In genomic region chr10:97219474-97219873, GRCm38 (mm10) we compare ENCODE assay signal across 9 mouse cellular contexts.
DNase-seq lines count a peak whose midpoint lies in the region; ATAC-seq and TF ChIP-seq lines count a peak whose summit lies in the region.
"Had no signal": no experiment of that assay in that cellular context is flagged by ENCODE, and none has a peak within 500 bp of the region (broad histone marks: within the 10 kb centered on the region; RNA-seq: fewer than 3 reads in every experiment).

No protein-coding gene starts in this region.

- no peak overlapping the region for H3K4me2 ChIP-seq in forebrain, embryonic 16.5 days (ENCODE audit: low read length)
- H3K4me2 ChIP-seq in forebrain, postnatal 0 days (ENCODE audit: low read depth) = no peak overlapping the region
- H3K4me2 ChIP-seq in liver, embryonic 12.5 days = no peak overlapping the region
- no peak overlapping the region for H3K4me2 ChIP-seq in lung, embryonic 15.5 days
- no peak overlapping the region for H3K4me2 ChIP-seq in stomach, postnatal 0 days (replicated peaks; ENCODE audit: low read depth)
- H3K4me2 ChIP-seq: liver, embryonic 15.5 days had no signal

- no peak for DNase-seq in forebrain, postnatal 0 days
- DNase-seq in liver, adult 2 months (ENCODE audit: extremely low read depth, low read depth, low spot score) = peak; percentile 61
- DNase-seq in cerebellum, adult 9-10 months = peak; percentile 77
- DNase-seq in stomach, postnatal 0 days (ENCODE audit: low spot score) = no peak
- no peak for DNase-seq in B cell, adult 2 months

- H3K9ac ChIP-seq in forebrain, embryonic 16.5 days (replicated peaks; ENCODE audit: low read depth, low read length) = no peak overlapping the region
- H3K9ac ChIP-seq in forebrain, postnatal 0 days = no peak overlapping the region
- no peak overlapping the region for H3K9ac ChIP-seq in liver, adult 2 months (ENCODE audit: low read depth, low read length)
- H3K9ac ChIP-seq in liver, embryonic 12.5 days = no peak overlapping the region
- H3K9ac ChIP-seq in lung, embryonic 15.5 days = no peak overlapping the region
- H3K9ac ChIP-seq in stomach, postnatal 0 days (ENCODE audit: low read length) = no peak overlapping the region
- H3K9ac ChIP-seq: liver, embryonic 15.5 days had no signal

- no peak for TF ChIP-seq EP300 in stomach, postnatal 0 days (optimal IDR thresholded peaks at IDR 0.05)

- H3K79me2 ChIP-seq in liver, adult 2 months (ENCODE audit: control insufficient read depth, insufficient read depth, low read length) = no peaks in the 10 kb centered on the region

- H3K4me1 ChIP-seq in forebrain, embryonic 16.5 days (replicated peaks; ENCODE audit: control insufficient read depth, insufficient read depth, low read length) = peaks cover 4% of the 10 kb centered on the region
- no peaks in the 10 kb centered on the region for H3K4me1 ChIP-seq in forebrain, postnatal 0 days (ENCODE audit: insufficient read depth)
- H3K4me1 ChIP-seq in liver, adult 2 months (ENCODE audit: control insufficient read depth, insufficient read depth, low read length) = no peaks in the 10 kb centered on the region; the same call in 1 of the 2 replicates
- H3K4me1 ChIP-seq in liver, embryonic 12.5 days = no peaks in the 10 kb centered on the region
- peaks cover 8% of the 10 kb centered on the region; the same call in 1 of the 2 replicates for H3K4me1 ChIP-seq in lung, embryonic 15.5 days
- no peaks in the 10 kb centered on the region for H3K4me1 ChIP-seq in stomach, postnatal 0 days (replicated peaks; ENCODE audit: control insufficient read depth, insufficient read depth)
- H3K4me1 ChIP-seq: liver, embryonic 15.5 days had no signal

- H3K4me3 ChIP-seq in forebrain, embryonic 16.5 days (replicated peaks; ENCODE audit: low read length) = no peak overlapping the region
- no peak overlapping the region for H3K4me3 ChIP-seq in forebrain, postnatal 0 days (ENCODE audit: low read depth, low read length)
- no peak overlapping the region for H3K4me3 ChIP-seq in liver, adult 2 months (ENCODE audit: insufficient read depth, low read depth, low read length)
- no peak overlapping the region for H3K4me3 ChIP-seq in liver, embryonic 12.5 days
- no peak overlapping the region for H3K4me3 ChIP-seq in lung, embryonic 15.5 days
- no peak overlapping the region for H3K4me3 ChIP-seq in stomach, postnatal 0 days (ENCODE audit: low read depth, low read length)
- H3K4me3 ChIP-seq: liver, embryonic 15.5 days had no signal

- no peak for TF ChIP-seq CTCF in forebrain, postnatal 0 days (IDR thresholded peaks at IDR 0.05; ENCODE audit: low read depth)
- no peak for TF ChIP-seq CTCF in liver, adult 2 months (IDR thresholded peaks at IDR 0.05; ENCODE audit: low read depth, low read length)
- no peak for TF ChIP-seq CTCF in stomach, postnatal 0 days (IDR thresholded peaks at IDR 0.05; ENCODE audit: low read depth)

- no peaks in the 10 kb centered on the region for H3K36me3 ChIP-seq in forebrain, embryonic 16.5 days (ENCODE audit: control insufficient read depth, insufficient read depth)
- no peaks in the 10 kb centered on the region for H3K36me3 ChIP-seq in forebrain, postnatal 0 days (ENCODE audit: insufficient read depth)
- no peaks in the 10 kb centered on the region for H3K36me3 ChIP-seq in liver, adult 2 months (ENCODE audit: control insufficient read depth, insufficient read depth, low read length)
- H3K36me3 ChIP-seq in liver, embryonic 12.5 days = no peaks in the 10 kb centered on the region
- no peaks in the 10 kb centered on the region for H3K36me3 ChIP-seq in lung, embryonic 15.5 days
- no peaks in the 10 kb centered on the region for H3K36me3 ChIP-seq in stomach, postnatal 0 days (ENCODE audit: control insufficient read depth, insufficient read depth, low read length)
- H3K36me3 ChIP-seq: liver, embryonic 15.5 days had no signal

- H3K27me3 ChIP-seq in forebrain, embryonic 16.5 days (replicated peaks; ENCODE audit: control insufficient read depth, insufficient read depth, low read length) = no peaks in the 10 kb centered on the region
- no peaks in the 10 kb centered on the region for H3K27me3 ChIP-seq in forebrain, postnatal 0 days (ENCODE audit: insufficient read depth, low read length)
- H3K27me3 ChIP-seq in liver, adult 2 months (ENCODE audit: control insufficient read depth, insufficient read depth, low read length) = no peaks in the 10 kb centered on the region
- H3K27me3 ChIP-seq in liver, embryonic 12.5 days (replicated peaks) = no peaks in the 10 kb centered on the region
- H3K27me3 ChIP-seq in lung, embryonic 15.5 days = no peaks in the 10 kb centered on the region
- no peaks in the 10 kb centered on the region for H3K27me3 ChIP-seq in stomach, postnatal 0 days (ENCODE audit: control insufficient read depth, insufficient read depth, low read length)
- H3K27me3 ChIP-seq: liver, embryonic 15.5 days had no signal

- no peaks in the 10 kb centered on the region for H3K9me3 ChIP-seq in forebrain, embryonic 16.5 days (ENCODE audit: control insufficient read depth, low read length)
- H3K9me3 ChIP-seq in forebrain, postnatal 0 days (ENCODE audit: low read length) = no peaks in the 10 kb centered on the region
- H3K9me3 ChIP-seq in liver, embryonic 12.5 days (replicated peaks) = no peaks in the 10 kb centered on the region
- H3K9me3 ChIP-seq in lung, embryonic 15.5 days = no peaks in the 10 kb centered on the region
- no peaks in the 10 kb centered on the region for H3K9me3 ChIP-seq in stomach, postnatal 0 days (ENCODE audit: control insufficient read depth, low read length)
- H3K9me3 ChIP-seq: liver, embryonic 15.5 days had no signal

- no peak overlapping the region for H3K27ac ChIP-seq in forebrain, embryonic 16.5 days (ENCODE audit: low read length)
- no peak overlapping the region for H3K27ac ChIP-seq in forebrain, postnatal 0 days (ENCODE audit: low read depth, low read length)
- H3K27ac ChIP-seq in liver, adult 2 months (replicated peaks; ENCODE audit: insufficient read depth, low read depth, low read length) = no peak overlapping the region
- no peak overlapping the region for H3K27ac ChIP-seq in liver, embryonic 12.5 days
- peak overlapping the region; percentile 37 for H3K27ac ChIP-seq in lung, embryonic 15.5 days
- no peak overlapping the region for H3K27ac ChIP-seq in stomach, postnatal 0 days (replicated peaks)
- H3K27ac ChIP-seq: liver, embryonic 15.5 days had no signal

- peak; percentile 70 for ATAC-seq in forebrain, embryonic 16.5 days
- no peak for ATAC-seq in forebrain, postnatal 0 days
- ATAC-seq in liver, embryonic 12.5 days = no peak
- peak; percentile 94 for ATAC-seq in lung, embryonic 15.5 days (ENCODE audit: borderline replicate concordance, extremely low read depth, low FRiP score, low TSS enrichment)
- ATAC-seq in stomach, postnatal 0 days (ENCODE audit: low FRiP score, low TSS enrichment) = no peak

- no peak for TF ChIP-seq POLR2A in liver, adult 2 months (IDR thresholded peaks at IDR 0.05; ENCODE audit: extremely low read depth, insufficient read depth, low read length)

- WGBS in forebrain, embryonic 16.5 days = 46% methylated on average over 3 of the region's 3 CpGs
- WGBS in forebrain, postnatal 0 days = 34% methylated on average over 3 of the region's 3 CpGs
- 30% methylated on average over 3 of the region's 3 CpGs for WGBS in liver, adult 2 months
- WGBS in liver, embryonic 12.5 days (ENCODE audit: insufficient replicate concordance) = 61% methylated on average over 3 of the region's 3 CpGs
- 23% methylated on average over 3 of the region's 3 CpGs for WGBS in lung, embryonic 15.5 days
- WGBS in stomach, postnatal 0 days = 38% methylated on average over 3 of the region's 3 CpGs

Comparison
In these comparisons a context has a peak if more than half of its experiments do, and no peak if none do; other contexts are left out.
1. ATAC-seq: peak in forebrain, embryonic 16.5 days (single experiment) and lung, embryonic 15.5 days (single experiment); none in forebrain, postnatal 0 days (single experiment), liver, embryonic 12.5 days (single experiment) and stomach, postnatal 0 days (single experiment).
2. DNase-seq: peak in liver, adult 2 months (single experiment) and cerebellum, adult 9-10 months (single experiment); none in forebrain, postnatal 0 days (single experiment), stomach, postnatal 0 days (single experiment) and B cell, adult 2 months (0 of 2).